Mouse (Mus musculus) NIH3T3 (cell line): ENCODE data around the gene Wnt16.
"Not testable (repeated sequence)": the region's sequence is repeated elsewhere in the genome, so short reads cannot be mapped to it uniquely, and the experiment has no call there.

Source experiments
- DNase-seq: peaks from one replicate; pipeline ENCODE4 v3.0.0-alpha.2; 2012; ENCODE audit warnings: low read depth

The Wnt16 gene

DNA sequence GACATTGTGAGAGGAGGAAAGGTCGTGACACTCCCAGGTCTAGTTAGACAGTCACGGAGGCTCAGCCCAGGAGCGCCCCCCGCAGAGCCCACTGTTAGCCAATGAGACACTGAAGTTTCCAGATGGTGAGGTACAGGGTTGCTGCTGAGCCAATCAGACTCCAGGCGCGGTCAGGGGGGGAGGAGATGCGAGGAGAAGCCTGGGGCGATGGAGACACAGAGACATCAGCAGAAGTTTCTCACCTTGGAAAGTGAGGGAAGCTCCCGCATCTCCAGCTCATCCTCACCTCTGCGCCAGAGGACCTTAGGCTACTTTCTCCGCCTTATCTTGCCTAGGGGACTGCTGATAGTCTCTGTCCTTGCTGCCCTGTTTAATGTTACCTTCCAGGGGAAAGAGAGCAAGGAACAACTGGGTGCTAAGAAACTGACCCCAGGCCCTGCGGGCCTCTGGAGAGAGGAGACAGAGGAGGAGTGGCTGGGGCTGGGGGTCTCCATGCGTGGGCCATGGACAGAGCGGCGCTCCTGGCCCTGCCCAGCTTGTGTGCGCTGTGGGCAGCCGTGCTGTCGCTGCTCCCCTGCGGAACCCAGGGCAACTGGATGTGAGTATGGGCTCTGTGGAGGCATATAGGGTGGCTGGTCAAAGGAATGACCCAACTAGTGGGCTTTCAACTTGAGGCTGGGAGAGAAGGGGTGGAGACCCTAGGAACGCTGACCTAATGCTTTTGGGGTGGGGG, at the start of gene Wnt16:
TSS of gene Wnt16 (plus strand) at position 224 of the 733 bp plus-strand sequence.
- no peak for DNase-seq

- DNase-seq = no peak
Observed at GRCm38 (mm10) chr6:22243321-22243720, 44.7 kb upstream of the Wnt16 start.

GRCm38 (mm10) chr6:22246696-22247095, 41.3 kb upstream of the Wnt16 start:
- DNase-seq = peak; percentile 68

GRCm38 (mm10) chr6:22258784-22259183, 29.2 kb upstream of the Wnt16 start:
- peak; percentile 63 for DNase-seq

DNA sequence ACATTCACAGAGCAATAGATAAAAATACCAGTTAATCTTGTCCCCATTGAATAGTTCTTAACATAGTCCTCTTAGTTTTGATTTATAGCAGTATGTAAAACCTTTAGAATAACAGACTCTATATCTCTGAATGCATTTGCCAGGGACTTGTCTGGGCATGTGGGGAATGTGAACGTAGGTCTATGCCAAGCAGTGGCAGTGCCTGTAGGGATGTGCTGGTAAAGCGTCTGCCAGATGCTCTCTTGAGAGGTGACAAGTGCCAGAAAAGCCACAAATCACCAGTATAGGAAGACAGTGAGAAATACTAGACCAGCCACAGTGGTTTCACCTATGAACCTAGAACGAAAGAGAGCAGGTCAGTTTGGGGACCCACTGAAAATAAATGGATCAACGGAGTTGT, 25.5 kb upstream of the Wnt16 start:
- DNase-seq = no peak

DNA sequence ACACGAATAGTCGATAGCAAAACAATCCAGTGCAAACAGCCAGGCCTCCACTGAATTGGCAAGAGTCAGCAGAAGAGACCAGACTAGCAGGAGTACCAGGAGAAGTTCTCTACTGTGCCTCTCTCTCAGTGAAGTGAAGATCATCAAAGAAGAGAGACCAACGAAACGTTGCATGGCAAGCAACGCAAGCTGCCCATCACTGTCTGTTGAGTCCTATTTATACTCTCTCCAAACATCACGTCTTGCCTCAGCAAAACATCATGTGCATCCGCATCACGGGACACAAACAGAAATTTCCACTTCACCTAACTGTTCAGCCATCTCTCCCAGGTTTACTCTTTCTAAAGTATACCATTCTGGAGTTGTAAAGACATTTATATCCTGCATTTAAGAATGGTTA, 23.9 kb upstream of the Wnt16 start:
- DNase-seq = not testable (repeated sequence)

DNA sequence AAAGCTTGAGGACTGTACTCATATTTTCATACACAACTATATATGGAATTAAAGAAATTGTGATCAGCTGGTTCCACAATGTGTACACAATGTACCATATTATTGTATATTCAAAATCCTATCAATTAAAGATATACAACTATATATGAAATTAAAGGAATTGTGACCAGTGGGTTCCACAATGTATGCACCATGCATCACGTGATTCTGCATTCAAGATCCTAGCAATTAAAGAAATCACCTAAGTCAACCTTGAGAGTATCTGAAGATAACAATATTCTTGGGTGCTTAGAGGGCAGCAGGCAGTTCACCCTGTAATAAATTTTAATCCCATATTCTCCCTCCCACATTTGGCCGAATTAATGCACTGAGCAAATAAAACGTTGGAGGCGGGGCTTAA, 22.0 kb upstream of the Wnt16 start:
- no peak for DNase-seq

DNA sequence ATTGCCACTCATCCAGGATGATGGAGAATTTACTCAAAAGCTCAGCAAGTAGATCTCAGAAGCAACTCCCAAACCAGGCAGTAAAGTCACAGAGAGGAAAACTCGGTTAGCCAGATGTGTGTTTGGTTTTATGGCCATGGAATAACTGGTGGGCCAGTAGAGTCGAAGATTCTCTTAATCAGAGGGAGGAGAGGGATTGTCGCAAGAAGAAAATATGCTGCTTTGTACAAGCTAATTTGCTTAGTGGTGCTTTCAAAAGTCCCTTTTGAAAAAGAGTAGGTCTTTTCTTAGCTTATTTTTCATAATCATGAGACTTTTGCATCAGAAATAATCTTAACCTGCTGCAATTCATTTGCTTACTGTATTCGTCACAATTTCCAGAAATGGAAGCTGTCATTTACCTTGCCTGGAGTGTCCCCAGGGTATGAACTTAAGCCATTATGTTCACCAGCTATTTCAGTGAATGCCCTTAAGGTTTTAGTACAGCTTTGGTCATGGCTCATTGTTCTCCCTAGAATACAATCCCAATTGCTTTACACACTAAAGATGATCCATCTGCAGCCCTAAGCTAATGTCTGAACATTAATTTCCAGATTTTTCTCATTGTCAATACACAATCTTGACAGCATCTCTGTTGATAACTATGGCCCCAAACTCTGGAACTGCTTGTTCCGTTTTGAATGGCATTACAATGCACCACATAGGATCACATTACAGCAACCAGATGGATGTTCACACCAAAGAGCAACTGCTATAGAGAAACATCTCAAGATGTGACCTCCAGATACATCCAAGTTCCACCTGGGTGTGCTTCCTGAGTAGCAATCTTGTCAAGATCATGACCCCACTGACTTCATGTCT, 20.0 kb upstream of the Wnt16 start:
- no peak for DNase-seq

DNA sequence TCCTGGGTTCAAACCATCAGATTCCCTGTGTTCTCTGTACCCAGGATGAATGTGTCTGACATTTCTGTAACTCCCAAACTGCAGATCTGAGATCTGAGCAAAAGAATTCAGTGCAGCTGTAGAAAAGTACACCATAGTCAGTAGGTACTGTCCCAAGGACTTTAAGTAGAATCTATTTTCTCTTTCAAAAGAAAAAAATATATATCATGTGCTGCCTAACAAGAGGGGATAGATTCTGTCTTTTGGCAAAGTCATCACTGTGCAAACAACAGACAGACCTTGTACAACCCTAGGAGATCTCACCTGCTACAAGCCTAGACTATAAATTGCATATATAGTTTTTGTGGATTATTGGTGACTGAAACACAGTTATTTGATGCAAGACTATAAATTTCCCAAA, 19.4 kb upstream of the Wnt16 start:
- no peak for DNase-seq

DNA sequence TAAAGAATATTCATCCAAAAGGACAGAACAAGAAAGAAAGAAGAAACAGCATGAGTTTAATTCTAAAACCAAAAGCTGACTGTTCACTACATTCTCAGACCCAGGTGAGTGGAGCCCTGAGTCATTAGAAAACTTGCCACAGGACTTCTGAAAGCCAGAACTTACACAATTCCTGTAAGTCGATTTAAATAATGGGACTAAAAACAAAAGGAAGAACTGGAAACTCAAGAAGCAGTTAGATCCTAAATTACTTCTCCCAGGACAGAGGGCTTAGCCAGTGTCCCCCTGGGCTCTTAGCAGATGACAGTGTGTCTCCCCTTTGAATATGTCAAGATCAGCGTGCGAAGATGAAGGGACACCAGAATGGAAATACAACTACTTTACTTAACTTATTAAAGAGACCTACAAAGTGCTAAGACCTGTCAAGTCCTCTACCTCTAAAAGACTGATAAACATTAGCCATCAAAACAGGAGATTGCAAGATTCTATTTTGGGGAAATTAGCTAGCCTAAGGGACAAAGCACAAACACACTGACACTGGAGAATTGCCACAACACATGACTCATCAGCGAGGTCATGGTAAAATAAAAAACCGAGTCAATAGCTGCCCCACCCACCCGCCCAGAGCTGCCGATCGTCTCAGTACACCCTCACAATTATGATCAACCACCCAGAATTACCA, 18.0 kb upstream of the Wnt16 start:
- peak; percentile 78 for DNase-seq

DNA sequence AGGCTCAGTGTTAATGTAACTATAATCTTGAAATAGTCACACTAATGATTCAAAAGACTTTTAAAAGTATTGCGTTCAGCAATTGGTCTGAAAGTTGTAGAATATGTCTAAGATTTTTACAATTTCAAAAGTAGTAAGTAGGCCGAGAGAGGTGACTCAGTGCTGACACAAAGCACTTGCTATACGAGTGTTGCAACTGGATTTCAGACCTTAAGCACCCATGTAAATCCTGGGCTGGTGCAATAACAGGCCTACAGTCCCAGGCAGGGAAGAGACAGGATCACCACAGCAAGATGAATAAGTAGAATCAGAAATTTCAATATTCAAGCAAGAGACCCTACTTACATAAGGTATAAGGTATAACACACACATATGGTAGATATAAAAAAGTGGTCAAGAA, 10.1 kb upstream of the Wnt16 start:
- DNase-seq = peak; percentile 66

- peak; percentile 100 for DNase-seq
Observed at GRCm38 (mm10) chr6:22280217-22280861, 7.7 kb upstream of the Wnt16 start.

- DNase-seq = peak; percentile 61
Observed at GRCm38 (mm10) chr6:22282405-22282804, 5.6 kb upstream of the Wnt16 start.

DNA sequence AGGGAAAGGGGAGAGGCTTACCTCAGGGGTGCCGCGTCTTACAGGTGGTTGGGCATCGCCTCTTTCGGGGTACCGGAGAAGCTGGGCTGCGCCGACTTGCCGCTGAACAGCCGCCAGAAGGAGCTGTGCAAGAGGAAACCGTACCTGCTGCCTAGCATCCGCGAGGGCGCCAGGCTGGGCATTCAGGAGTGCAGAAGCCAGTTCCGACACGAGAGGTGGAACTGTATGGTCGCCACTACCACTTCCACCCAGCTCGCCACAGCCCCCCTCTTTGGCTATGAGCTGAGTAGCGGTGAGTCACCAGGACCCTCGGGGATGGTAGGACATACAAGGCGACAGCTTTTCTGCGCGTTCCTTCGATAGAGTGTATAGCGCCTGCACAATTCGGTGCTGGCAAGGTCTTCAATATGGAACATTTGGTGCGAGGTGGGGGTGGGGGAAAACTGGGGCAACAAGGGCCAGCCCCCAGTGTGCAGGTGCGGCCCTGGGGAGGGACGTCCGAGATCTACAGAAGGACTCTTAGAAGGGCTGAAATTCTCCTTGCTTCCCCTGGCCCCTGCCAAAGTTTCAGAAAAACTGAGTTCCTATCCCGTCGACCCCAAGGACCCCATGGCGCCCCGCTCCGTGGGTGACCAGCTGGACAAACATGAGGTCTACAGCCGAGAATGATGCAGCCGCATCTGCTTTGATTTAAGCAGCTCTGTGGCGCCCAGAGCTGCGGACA, 872 bp downstream of the Wnt16 start:
- DNase-seq = no peak

GRCm38 (mm10) chr6:22289461-22290021, 1.5 kb downstream of the Wnt16 start:
- DNase-seq = no peak

DNA sequence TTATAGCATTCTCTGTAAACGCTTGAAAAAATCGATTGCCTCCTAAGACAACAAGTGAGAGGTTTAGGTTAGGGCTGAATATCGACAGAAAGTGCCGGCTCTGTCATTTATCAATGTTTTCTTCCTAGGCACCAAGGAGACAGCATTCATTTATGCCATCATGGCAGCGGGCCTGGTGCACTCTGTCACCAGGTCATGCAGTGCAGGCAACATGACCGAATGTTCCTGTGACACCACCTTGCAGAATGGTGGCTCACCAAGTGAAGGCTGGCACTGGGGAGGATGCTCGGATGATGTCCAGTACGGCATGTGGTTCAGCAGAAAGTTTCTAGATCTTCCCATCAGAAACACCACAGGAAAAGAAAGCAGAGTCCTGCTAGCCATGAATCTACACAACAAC, 2.8 kb downstream of the Wnt16 start:
- DNase-seq = no peak

DNA sequence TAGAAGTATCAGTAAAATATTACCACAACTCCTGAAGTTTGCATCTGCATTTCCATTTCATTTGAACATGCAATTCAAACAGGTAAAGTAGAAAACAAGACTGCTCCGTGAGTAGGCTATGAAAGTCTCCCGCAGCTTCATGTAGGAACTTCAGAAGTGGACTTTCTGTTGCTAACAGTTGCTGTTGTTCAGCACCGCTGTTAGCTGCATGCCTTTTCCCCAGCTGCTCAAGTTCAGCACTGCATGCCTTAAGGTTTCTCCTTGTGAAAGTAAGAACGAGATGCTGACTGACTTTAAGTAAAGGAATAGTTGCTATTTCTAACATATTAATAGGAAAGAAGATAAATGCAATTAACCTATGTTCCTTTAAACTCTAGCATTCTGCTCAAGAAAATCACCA, 4.0 kb downstream of the Wnt16 start:
- DNase-seq = peak; percentile 65

- no peak for DNase-seq
Observed at GRCm38 (mm10) chr6:22293922-22294321, 5.9 kb downstream of the Wnt16 start.

DNA sequence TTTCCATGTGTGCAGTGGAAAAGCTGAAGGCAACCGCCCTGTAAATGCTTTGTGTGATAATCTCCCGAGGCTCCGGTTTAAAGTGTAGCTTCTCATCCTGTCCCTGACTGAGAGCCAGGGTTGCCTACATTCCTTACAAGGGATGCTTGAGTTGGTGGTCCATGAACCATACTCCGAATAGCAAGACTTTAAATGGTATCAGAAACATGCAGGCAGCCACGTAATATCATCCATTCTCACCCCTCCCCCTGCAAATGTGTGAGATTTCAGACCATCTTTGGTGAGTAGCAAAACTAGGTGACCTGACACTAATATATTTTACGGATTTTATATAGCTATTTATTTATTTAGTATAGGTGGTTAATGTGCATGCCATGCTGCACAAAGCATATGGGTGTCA, 9.0 kb downstream of the Wnt16 start:
- DNase-seq = no peak

DNA sequence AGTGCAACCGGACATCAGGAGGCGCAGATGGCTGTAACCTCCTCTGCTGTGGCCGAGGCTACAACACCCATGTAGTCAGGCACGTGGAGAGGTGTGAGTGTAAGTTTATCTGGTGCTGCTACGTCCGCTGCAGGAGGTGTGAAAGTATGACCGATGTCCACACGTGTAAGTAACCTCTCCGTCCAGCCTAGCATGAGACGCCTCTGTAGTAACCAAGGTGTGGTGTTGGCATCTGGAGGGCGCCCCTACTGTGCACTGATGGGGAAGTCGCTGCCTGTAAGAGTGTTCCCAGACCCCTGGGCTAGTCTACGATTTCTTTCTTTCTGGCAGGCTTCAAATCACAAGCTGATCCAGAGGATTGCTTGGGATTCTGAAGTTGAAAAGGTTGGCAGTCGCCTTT, 10.0 kb downstream of the Wnt16 start:
- DNase-seq = no peak

GRCm38 (mm10) chr6:22325364-22326072, 37.5 kb downstream of the Wnt16 start:
- peak; percentile 93 for DNase-seq
